Mouse (Mus musculus) erythroblast, embryonic 14.5 days (primary cell): Measurements from ENCODE around the gene Ucma.

ENCODE experiments used
- GATA1 ChIP-seq: IDR thresholded peaks from 2 replicates; pipeline ENCODE4 v1.6.1; 2012; ENCODE audit warnings: low read length, inconsistent platforms, mixed read lengths
- TAL1 ChIP-seq: IDR thresholded peaks from 3 replicates; pipeline ENCODE4 v1.6.1; 2012; ENCODE audit warnings: low read length, inconsistent platforms, mixed read lengths

DNA sequence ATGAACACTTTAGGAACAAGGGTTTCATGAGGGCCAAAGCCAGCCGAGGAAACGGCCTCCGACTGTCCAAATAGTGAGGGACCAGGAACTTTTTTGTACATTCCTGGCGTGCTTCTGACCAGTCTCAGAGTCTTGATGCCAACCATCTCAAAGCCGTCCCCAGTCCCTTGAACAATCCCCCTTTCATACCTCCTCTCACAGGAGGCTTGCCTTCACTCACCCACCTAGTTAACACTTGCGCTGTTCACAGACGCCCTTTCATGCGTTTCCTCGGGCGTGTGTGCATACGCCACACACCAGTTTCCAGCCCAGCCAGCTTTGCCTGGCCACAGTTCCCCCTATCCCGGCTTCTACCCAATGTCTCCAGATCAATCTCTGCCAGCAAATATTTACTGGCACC lies 17.9 kb upstream of the Ucma start:
- TF ChIP-seq TAL1 (no peak), GATA1 (no peak)
